Mouse (Mus musculus): Measurements from ENCODE around the gene Cmtm2b. TPM values are rescaled to one million over a fixed set of nuclear protein-coding genes. Genes with fewer than 3 reads are reported as not detected.

Gene Cmtm2b
- polyA plus RNA-seq, 1 experiment from 2014 or later = not detected

DNA sequence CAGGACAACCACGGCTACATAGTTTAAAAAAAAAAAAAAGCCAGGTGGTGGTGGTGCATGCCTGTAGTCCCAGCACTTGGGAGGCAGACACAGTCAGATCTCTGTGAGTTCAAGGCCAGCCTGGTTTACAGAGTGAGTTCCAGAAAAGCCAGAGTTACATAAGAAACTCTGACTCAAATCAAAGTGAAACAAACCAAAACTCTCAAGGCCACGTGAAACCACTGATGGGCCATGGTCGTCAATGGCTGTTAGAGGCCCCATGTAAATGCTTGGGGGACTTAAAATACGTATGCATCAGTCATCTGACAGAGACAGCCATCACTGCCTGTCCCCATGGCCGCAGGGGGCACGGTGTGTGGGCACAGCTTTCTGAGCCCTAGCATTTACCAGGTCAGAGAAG, 49.1 kb downstream of the Cmtm2b start:
- ATAC-seq (ENCODE audit: insufficient read depth, low FRiP score, low read depth) = no peak
- Histone ChIP-seq H3K4me2 (no peak overlapping the region), H3K9ac (no peak overlapping the region), H3K27ac (no peak overlapping the region), H3K4me1 (peaks cover 17% of the 10 kb centered on the region), H3K9me3 (no peaks in the 10 kb centered on the region), H3K4me3 (replicated peaks) (no peak overlapping the region), H3K36me3 (no peaks in the 10 kb centered on the region), H3K27me3 (replicated peaks) (no peaks in the 10 kb centered on the region)
- 84% methylated on average over 6 of the region's 6 CpGs for WGBS

DNA sequence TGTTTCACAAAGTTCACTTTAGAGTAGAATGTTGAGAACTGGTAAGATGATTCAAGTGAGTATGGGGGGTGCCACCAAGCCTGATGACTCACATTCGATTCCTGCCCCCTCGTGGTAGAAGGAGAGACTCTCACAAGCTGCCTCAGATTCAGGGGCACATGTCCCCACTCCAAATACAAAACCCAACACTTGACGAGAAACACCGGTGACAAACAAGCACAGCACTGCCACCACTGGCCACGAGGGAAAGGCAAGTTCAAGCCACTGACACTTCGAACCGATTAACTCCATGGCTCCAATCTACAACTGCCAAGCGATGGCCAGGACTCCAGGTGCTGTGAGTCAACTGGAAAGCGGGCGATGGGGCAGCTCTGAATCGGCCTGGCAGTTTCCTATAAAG, 51.7 kb downstream of the Cmtm2b start:
- ATAC-seq (ENCODE audit: insufficient read depth, low FRiP score, low read depth) = no peak
- Histone ChIP-seq H3K9ac (no peak overlapping the region), H3K27ac (peak overlapping the region; percentile 86), H3K27me3 (replicated peaks) (no peaks in the 10 kb centered on the region), H3K4me3 (replicated peaks) (no peak overlapping the region), H3K4me1 (peaks cover 25% of the 10 kb centered on the region), H3K4me2 (peak overlapping the region; percentile 14; the same call in 1 of the 2 replicates), H3K9me3 (no peaks in the 10 kb centered on the region), H3K36me3 (no peaks in the 10 kb centered on the region)
- WGBS = 79% methylated on average over 11 of the region's 11 CpGs

DNA sequence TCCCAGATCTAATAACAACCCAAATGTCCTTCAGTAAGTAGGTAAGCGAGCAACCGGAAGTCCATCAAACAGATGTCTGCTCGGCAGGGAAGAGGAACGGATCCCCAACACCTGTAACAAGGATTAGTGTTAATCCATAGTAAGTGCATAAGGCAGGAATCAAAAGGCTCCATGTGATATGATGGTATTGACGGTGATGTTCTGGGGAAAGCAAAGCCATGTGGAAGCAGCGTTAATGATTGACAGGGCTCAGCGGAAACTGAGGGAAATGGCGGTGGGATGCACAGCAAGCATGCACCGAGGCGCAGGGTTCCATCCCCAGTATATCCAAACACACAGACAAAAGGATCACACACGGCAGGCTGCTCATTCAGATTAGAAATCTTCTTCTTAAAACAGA, 52.2 kb downstream of the Cmtm2b start:
- Histone ChIP-seq H3K4me2 (peak overlapping the region; percentile 14; the same call in 1 of the 2 replicates), H3K9ac (no peak overlapping the region), H3K9me3 (no peaks in the 10 kb centered on the region), H3K4me3 (replicated peaks) (no peak overlapping the region), H3K27me3 (replicated peaks) (no peaks in the 10 kb centered on the region), H3K36me3 (no peaks in the 10 kb centered on the region), H3K27ac (peak overlapping the region; percentile 86), H3K4me1 (peaks cover 25% of the 10 kb centered on the region)
- 61% methylated on average over 11 of the region's 11 CpGs for WGBS
- no peak for ATAC-seq (ENCODE audit: insufficient read depth, low FRiP score, low read depth)

DNA sequence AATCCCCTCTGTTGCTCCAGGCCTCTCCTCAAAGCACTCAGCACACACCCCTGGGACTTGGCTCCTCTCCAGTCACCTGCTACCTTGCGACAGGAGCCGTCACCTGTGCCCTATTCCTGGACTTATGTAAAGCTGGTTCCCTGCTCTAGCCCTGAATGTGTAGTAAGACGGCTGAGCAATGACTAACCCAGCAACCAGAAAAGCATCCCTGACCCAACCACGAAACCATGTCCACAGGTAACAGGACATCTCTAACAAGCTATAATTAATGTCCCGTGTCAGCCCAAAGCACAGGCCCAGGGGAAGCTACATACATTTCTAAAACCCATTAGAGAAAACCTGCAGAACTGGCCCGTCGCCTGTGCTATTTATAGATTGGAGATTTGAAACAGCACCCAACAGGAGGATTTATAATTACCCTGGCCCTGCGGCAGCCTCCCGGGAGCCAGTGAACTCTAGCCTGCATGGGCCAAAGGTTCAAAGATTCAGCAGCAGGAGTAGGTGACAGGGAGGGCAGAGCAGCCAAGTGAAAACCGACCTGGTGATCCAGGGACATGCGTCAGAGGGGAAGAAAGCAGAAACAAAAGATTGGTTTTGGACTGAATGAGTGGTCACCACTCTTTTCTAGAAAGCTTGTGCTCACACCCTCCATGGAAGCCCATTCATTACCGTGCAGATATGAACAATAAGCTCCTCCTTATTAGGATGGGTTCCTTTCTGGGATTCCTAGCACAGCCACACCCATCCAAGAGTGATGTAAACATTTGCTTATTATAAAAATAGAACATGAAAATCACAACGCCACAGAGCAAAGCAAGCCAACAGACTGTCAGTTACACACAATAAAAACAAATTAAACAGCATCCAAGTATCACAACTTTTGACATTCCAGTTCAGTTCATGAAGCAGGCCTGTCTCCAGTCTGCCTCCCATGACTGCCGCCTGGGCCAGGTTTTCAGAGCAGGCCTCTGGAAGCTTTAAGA, 53.1 kb downstream of the Cmtm2b start:
- H3K36me3 ChIP-seq = no peaks in the 10 kb centered on the region
- WGBS = 29% methylated on average over 14 of the region's 14 CpGs

DNA sequence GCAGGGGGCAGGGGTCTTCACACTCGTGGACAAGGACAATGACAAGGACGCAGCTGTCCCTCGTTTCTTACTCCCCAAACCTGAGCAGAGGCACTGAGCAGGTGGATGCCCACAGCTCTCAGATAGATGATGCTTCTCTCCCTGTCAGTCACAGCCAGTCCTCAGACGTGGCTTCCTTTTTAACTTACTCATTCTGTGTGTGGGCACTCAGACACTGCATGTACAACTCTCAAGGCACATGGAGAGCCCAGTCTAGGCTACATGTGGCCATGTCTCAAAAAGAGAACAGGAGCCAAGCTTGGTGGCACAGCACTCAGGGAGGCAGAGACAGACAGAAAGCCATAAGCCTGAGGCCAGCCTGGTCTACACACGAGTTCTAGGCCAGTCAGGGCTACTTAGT, 53.9 kb downstream of the Cmtm2b start:
- Histone ChIP-seq H3K4me1 (peaks cover 23% of the 10 kb centered on the region), H3K27ac (peak overlapping the region; percentile 86), H3K9me3 (no peaks in the 10 kb centered on the region), H3K4me2 (peak overlapping the region; percentile 15; the same call in 1 of the 2 replicates), H3K4me3 (replicated peaks) (no peak overlapping the region), H3K36me3 (no peaks in the 10 kb centered on the region), H3K27me3 (replicated peaks) (no peaks in the 10 kb centered on the region), H3K9ac (no peak overlapping the region)
- WGBS = 65% methylated on average over 5 of the region's 5 CpGs
- ATAC-seq (ENCODE audit: insufficient read depth, low FRiP score, low read depth) = no peak

More for the DNA sequence above, 53.1 kb downstream of the Cmtm2b start:
- peak overlapping the region; percentile 86 for H3K27ac ChIP-seq
- no peak overlapping the region for H3K9ac ChIP-seq
- H3K27me3 ChIP-seq (replicated peaks) = no peaks in the 10 kb centered on the region
- no peaks in the 10 kb centered on the region for H3K9me3 ChIP-seq
- ATAC-seq (ENCODE audit: insufficient read depth, low FRiP score, low read depth) = peak; percentile 87
- peak overlapping the region; percentile 17; the same call in 1 of the 2 replicates for H3K4me2 ChIP-seq
- no peak overlapping the region for H3K4me3 ChIP-seq (replicated peaks)
- peaks cover 22% of the 10 kb centered on the region for H3K4me1 ChIP-seq

DNA sequence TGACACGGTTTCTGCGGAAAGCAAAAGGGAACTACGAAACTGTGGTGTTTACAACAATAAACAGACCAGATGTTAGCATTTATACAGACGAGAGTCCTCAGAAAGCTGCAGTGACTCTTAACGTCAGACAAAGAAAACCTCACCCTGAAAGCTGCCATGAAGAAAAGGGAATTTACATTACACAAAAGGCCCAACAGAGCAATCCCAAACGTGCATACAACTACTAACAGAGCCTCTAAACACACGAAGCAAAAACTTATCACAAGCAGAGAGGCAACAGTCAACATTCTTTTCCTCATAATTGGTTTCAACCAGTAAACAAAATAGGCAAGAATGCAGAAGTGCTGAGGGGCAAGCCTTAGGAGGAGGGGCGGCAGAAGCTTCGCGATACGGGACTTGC, 54.6 kb downstream of the Cmtm2b start:
- Histone ChIP-seq H3K9me3 (no peaks in the 10 kb centered on the region), H3K36me3 (no peaks in the 10 kb centered on the region), H3K4me3 (replicated peaks) (no peak overlapping the region), H3K4me2 (no peak overlapping the region), H3K27me3 (replicated peaks) (no peaks in the 10 kb centered on the region), H3K9ac (no peak overlapping the region), H3K4me1 (peaks cover 28% of the 10 kb centered on the region), H3K27ac (peak overlapping the region; percentile 40; the same call in 1 of the 2 replicates)
- WGBS = 50% methylated on average over 11 of the region's 11 CpGs
- no peak for ATAC-seq (ENCODE audit: insufficient read depth, low FRiP score, low read depth)

DNA sequence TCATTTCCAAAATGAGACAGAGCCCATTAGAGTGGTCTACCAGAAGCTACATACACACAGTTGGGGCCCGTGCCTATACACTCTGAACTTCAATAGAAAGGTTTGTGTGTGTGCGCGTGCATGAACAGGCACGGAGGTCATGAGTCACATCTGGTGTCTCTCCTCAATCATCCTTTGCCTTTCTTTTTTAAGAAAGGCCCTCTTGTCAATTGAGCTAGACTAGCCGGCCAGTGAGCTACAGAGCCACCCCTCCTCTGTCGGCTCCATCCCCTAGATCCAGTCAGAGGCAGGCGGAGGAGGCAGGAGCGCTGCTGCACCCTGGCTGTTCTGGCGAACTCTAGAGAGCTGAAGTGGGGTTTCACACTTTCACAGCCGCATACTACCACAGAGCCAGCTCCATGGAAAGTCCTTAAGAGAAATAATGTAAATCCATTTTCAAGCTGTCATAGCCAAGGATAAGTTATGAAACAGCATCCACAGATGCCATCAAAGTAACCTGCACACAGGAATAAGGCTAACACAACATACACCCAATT, 57.3 kb downstream of the Cmtm2b start:
- Histone ChIP-seq H3K9me3 (no peaks in the 10 kb centered on the region), H3K4me3 (replicated peaks) (no peak overlapping the region), H3K4me1 (peaks cover 46% of the 10 kb centered on the region), H3K4me2 (no peak overlapping the region), H3K27ac (peak overlapping the region; percentile 40; the same call in 1 of the 2 replicates), H3K36me3 (no peaks in the 10 kb centered on the region), H3K9ac (no peak overlapping the region), H3K27me3 (replicated peaks) (no peaks in the 10 kb centered on the region)
- 61% methylated on average over 10 of the region's 10 CpGs for WGBS
- no peak for ATAC-seq (ENCODE audit: insufficient read depth, low FRiP score, low read depth)

DNA sequence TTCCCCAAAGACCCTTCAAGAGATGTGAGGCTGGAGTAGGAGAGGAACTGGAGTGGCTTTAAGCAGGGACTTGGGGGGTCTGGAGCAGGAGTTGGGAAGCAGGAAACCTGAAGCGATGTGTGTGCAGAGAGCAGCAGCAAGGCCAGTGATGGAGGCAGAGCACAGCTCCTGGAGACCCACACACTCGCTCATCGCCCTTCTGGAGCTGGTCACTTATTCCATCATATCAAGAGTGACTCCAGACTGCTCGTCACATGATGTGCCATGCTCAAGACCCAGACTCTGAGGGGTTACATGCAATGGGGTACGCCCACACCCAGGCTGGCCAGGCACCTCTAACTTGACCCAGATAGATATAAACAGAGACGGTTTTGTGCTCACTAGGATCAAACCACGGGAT, 58.2 kb downstream of the Cmtm2b start:
- H3K27ac ChIP-seq = no peak overlapping the region; the same call in 1 of the 2 replicates
- peaks cover 40% of the 10 kb centered on the region for H3K4me1 ChIP-seq
- H3K27me3 ChIP-seq (replicated peaks) = no peaks in the 10 kb centered on the region
- 78% methylated on average over 7 of the region's 7 CpGs for WGBS
- H3K4me2 ChIP-seq = no peak overlapping the region
- no peak overlapping the region for H3K4me3 ChIP-seq (replicated peaks)
- no peak for ATAC-seq (ENCODE audit: insufficient read depth, low FRiP score, low read depth)
- H3K36me3 ChIP-seq = no peaks in the 10 kb centered on the region
- H3K9me3 ChIP-seq = no peaks in the 10 kb centered on the region
- H3K9ac ChIP-seq = no peak overlapping the region

Other genes with a start within 250 kb of the Cmtm2b start
- 27.0 and 29.8 TPM in 2 replicates for gene Cdh5, start 220.6 kb upstream of the Cmtm2b start, polyA plus RNA-seq (2015; fragmentation: Nextera tagmentation; extraction: Ambion mirVana)
- 1.1 and 1.2 TPM in 2 replicates for gene Bean1, start 151.8 kb upstream of the Cmtm2b start, polyA plus RNA-seq (2015; fragmentation: Nextera tagmentation; extraction: Ambion mirVana)
- 16.3 and 16.4 TPM in 2 replicates for gene Tk2, start 73.7 kb upstream of the Cmtm2b start, polyA plus RNA-seq (2015; fragmentation: Nextera tagmentation; extraction: Ambion mirVana)
- 42.5 and 52.6 TPM in 2 replicates for gene Cklf, start 71.4 kb upstream of the Cmtm2b start, polyA plus RNA-seq (2015; fragmentation: Nextera tagmentation; extraction: Ambion mirVana)
- not detected in 2 replicates for gene Cmtm2a, start 29.0 kb upstream of the Cmtm2b start, polyA plus RNA-seq (2015; fragmentation: Nextera tagmentation; extraction: Ambion mirVana)
- gene Gm45711, start 12.1 kb upstream of the Cmtm2b start, polyA plus RNA-seq (2015; fragmentation: Nextera tagmentation; extraction: Ambion mirVana) = not detected in 2 replicates
- not detected in 2 replicates for gene Cmtm1, start 12.1 kb upstream of the Cmtm2b start, polyA plus RNA-seq (2015; fragmentation: Nextera tagmentation; extraction: Ambion mirVana)
- gene Gm11020, start 663 bp upstream of the Cmtm2b start, polyA plus RNA-seq (2015; fragmentation: Nextera tagmentation; extraction: Ambion mirVana) = not detected in 2 replicates
- gene Cmtm3, start 17.2 kb downstream of the Cmtm2b start, polyA plus RNA-seq (2015; fragmentation: Nextera tagmentation; extraction: Ambion mirVana) = 121 and 122 TPM in 2 replicates
- 6.2 and 6.4 TPM in 2 replicates for gene Cmtm4, start 73.6 kb downstream of the Cmtm2b start, polyA plus RNA-seq (2015; fragmentation: Nextera tagmentation; extraction: Ambion mirVana)
- 54.9 and 58.0 TPM in 2 replicates for gene Dync1li2, start 120.8 kb downstream of the Cmtm2b start, polyA plus RNA-seq (2015; fragmentation: Nextera tagmentation; extraction: Ambion mirVana)
- 0.21 and 0.32 TPM in 2 replicates for gene Terb1, start 187.7 kb downstream of the Cmtm2b start, polyA plus RNA-seq (2015; fragmentation: Nextera tagmentation; extraction: Ambion mirVana)
- gene Nae1, start 212.4 kb downstream of the Cmtm2b start, polyA plus RNA-seq (2015; fragmentation: Nextera tagmentation; extraction: Ambion mirVana) = 84.4 and 91.2 TPM in 2 replicates
- gene Car7, start 212.5 kb downstream of the Cmtm2b start, polyA plus RNA-seq (2015; fragmentation: Nextera tagmentation; extraction: Ambion mirVana) = 1.0 TPM in 2 replicates

Measured in stomach, embryonic 15.5 days (tissue).